27 mouse cellular contexts compared by ENCODE assay signal in genomic region chr2:78184950-78185349, GRCm38 (mm10).
"Had no signal": no experiment of that assay in that cellular context is flagged by ENCODE, and none has a peak within 500 bp of the region (broad histone marks: within the 10 kb centered on the region; RNA-seq: fewer than 3 reads in every experiment).

No protein-coding gene starts in this region.

- H3K36me3 ChIP-seq: heart, embryonic 13.5 days; heart, embryonic 15.5 days; hindbrain, embryonic 13.5 days; hindbrain, embryonic 15.5 days; kidney, embryonic 15.5 days; limb, embryonic 13.5 days; limb, embryonic 15.5 days; liver, embryonic 12.5 days had no signal

- H3K9me3 ChIP-seq: heart, embryonic 13.5 days; heart, embryonic 15.5 days; hindbrain, embryonic 13.5 days; hindbrain, embryonic 15.5 days; kidney, embryonic 15.5 days; limb, embryonic 13.5 days; limb, embryonic 15.5 days; liver, embryonic 12.5 days had no signal

- H3K27me3 ChIP-seq: heart, embryonic 13.5 days; heart, embryonic 15.5 days; hindbrain, embryonic 13.5 days; hindbrain, embryonic 15.5 days; kidney, embryonic 15.5 days; limb, embryonic 13.5 days; limb, embryonic 15.5 days; liver, embryonic 12.5 days had no signal

- H3K27ac ChIP-seq: heart, adult 2 months; heart, embryonic 13.5 days; heart, embryonic 15.5 days; hindbrain, embryonic 13.5 days; hindbrain, embryonic 15.5 days; hindbrain, postnatal 0 days; kidney, embryonic 15.5 days; kidney, postnatal 0 days; limb, embryonic 13.5 days; limb, embryonic 15.5 days; liver, embryonic 12.5 days; liver, embryonic 14.5 days had no signal

- H3K4me1 ChIP-seq: heart, embryonic 15.5 days; hindbrain, embryonic 15.5 days; kidney, embryonic 15.5 days; liver, embryonic 12.5 days had no signal

- H3K4me2 ChIP-seq: heart, embryonic 11.5 days; heart, embryonic 13.5 days; heart, embryonic 15.5 days; hindbrain, embryonic 13.5 days; hindbrain, embryonic 15.5 days; kidney, embryonic 15.5 days; limb, embryonic 13.5 days; limb, embryonic 15.5 days; liver, embryonic 12.5 days had no signal

- H3K9ac ChIP-seq: heart, embryonic 13.5 days; heart, embryonic 15.5 days; hindbrain, embryonic 13.5 days; hindbrain, embryonic 15.5 days; kidney, embryonic 15.5 days; limb, embryonic 13.5 days; limb, embryonic 15.5 days; liver, embryonic 12.5 days; liver, embryonic 14.5 days had no signal

- H3K4me3 ChIP-seq: heart, adult 2 months; heart, embryonic 13.5 days; heart, embryonic 15.5 days; hindbrain, embryonic 13.5 days; hindbrain, embryonic 15.5 days; kidney, embryonic 15.5 days; limb, embryonic 13.5 days; limb, embryonic 15.5 days; liver, embryonic 12.5 days had no signal

- ATAC-seq: hindbrain, postnatal 0 days; intestine, embryonic 16.5 days; liver, embryonic 12.5 days had no signal

- DNase-seq: gastrocnemius, postnatal 14 days; gastrocnemius, postnatal 36 days; heart, adult 11 months; heart, adult 2 months; heart, postnatal 14 days; heart, postnatal 36 days; kidney, adult 11 months; kidney, adult 2 months; kidney, adult 9 months; kidney, postnatal 14 days; kidney, postnatal 36 days; layer of hippocampus, adult 9-11 months; layer of hippocampus, postnatal 36 days; left cerebral cortex, postnatal 4 days had no signal
